Mouse (Mus musculus) splenic B cell, adult 2 months (primary cell): ENCODE measurements around the gene Golga2.
A peak's percentile ranks its signal among the peaks of the same experiment; 100 is the strongest.
"Not testable (repeated sequence)": the region's sequence is repeated elsewhere in the genome, so short reads cannot be mapped to it uniquely, and the experiment has no call there.

Experiments used
- DNase-seq: peaks from one replicate; pipeline ENCODE4 v3.0.0-alpha.2; 2011; ENCODE audit warnings: low read depth, low spot score
- H3K27me3 ChIP-seq: 2 replicates; pipeline ENCODE4 v1.6.1; 2012; ENCODE audit warnings: mild to moderate bottlenecking, low read length, moderate library complexity, mixed read lengths; ENCODE audit not compliant: control insufficient read depth, poor library complexity, insufficient read depth, severe bottlenecking
- H3K36me3 ChIP-seq: 2 replicates; pipeline ENCODE4 v1.6.1; 2012; ENCODE audit warnings: mild to moderate bottlenecking, low read length, moderate library complexity, mixed read lengths; ENCODE audit not compliant: control insufficient read depth, poor library complexity, insufficient read depth, severe bottlenecking

Gene Golga2

GRCm38 (mm10) chr2:32259657-32260417, 27.3 kb upstream of the Golga2 start, which contains the start of gene Uck1:
TSS of gene Uck1 (minus strand) at chr2:32260159.
- DNase-seq = peak; percentile 94
- Histone ChIP-seq H3K27me3 (no peaks in the 10 kb centered on the region), H3K36me3 (no peaks in the 10 kb centered on the region)

DNA sequence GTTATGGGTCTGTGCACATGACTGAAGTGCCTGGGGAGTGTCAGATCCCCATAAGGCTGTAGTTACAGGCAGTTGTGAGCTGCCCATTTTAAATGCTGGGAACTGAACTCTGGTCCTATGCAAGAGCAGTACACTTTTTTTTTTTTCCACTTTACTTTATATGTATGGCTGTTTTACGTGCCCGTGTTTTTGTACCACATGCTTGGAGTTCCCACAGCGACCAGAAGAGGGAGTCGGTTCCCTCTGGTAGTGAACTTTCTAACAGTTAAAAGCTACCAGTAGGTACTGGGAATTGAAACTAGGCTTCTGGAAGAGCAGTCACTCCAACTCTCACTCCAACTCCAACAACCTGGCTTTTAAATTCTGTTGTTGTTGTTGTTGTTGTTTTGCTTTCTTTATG, 26.5 kb upstream of the Golga2 start:
- H3K27me3 ChIP-seq = no peaks in the 10 kb centered on the region
- DNase-seq = peak; percentile 86
- no peaks in the 10 kb centered on the region for H3K36me3 ChIP-seq

GRCm38 (mm10) chr2:32275823-32276222, 11.4 kb upstream of the Golga2 start:
- H3K27me3 ChIP-seq = no peaks in the 10 kb centered on the region
- DNase-seq = no peak
- peaks cover 6% of the 10 kb centered on the region; the same call in 1 of the 2 replicates for H3K36me3 ChIP-seq

GRCm38 (mm10) chr2:32282289-32282688, 4.9 kb upstream of the Golga2 start:
- H3K36me3 ChIP-seq = peaks cover 6% of the 10 kb centered on the region; the same call in 1 of the 2 replicates
- no peak for DNase-seq

DNA sequence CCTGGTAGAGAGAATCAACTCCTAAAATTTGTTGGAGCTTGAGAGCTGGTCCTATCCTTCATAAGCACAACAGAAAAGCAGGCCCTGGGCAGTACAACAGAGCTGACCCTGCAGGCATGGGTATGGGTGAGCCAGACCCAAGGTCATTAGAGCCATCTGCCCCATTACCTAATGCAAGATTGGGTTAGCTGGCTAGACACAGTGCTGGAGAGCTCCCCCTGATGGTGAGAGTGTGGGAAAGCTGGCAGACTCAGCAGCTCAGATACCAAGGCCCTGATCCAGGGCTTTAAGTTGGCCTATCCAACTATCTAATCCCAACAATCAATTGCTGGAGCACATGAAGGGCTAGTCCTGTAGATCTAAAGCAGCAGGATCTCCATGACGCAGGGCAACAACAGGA, 4.5 kb upstream of the Golga2 start:
- peak; percentile 78 for DNase-seq
- Histone ChIP-seq H3K36me3 (peaks cover 6% of the 10 kb centered on the region; the same call in 1 of the 2 replicates), H3K27me3 (no peaks in the 10 kb centered on the region)

More at GRCm38 (mm10) chr2:32282289-32282688, 4.9 kb upstream of the Golga2 start:
- H3K27me3 ChIP-seq = no peaks in the 10 kb centered on the region

DNA sequence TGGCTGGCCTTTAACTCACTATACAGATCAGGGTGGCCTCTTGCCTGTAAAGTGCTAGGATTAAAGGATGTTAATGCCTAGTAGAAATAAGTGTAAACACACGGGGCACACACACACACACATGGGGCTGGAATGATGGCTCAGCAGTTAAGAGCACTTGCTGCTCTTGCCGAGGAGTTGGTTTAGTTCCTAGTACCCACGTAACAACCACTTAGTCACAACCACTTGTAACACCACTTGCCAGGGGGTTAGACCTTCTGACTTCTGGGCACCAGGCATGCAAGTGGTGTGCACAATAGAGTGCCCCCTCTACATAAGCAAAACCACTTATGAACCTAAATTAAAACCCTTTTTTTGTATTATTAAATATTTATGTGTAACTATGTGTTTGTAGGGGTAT, 3.2 kb upstream of the Golga2 start:
- no peak for DNase-seq

GRCm38 (mm10) chr2:32287923-32288367, 761 bp downstream of the Golga2 start, which contains the start of gene Swi5:
TSS of gene Swi5 (minus strand) at chr2:32288075.
- no peaks in the 10 kb centered on the region for H3K27me3 ChIP-seq
- DNase-seq = peak; percentile 100
- no peaks in the 10 kb centered on the region for H3K36me3 ChIP-seq

More for the DNA sequence above, 3.2 kb upstream of the Golga2 start:
- Histone ChIP-seq H3K36me3 (no peaks in the 10 kb centered on the region), H3K27me3 (no peaks in the 10 kb centered on the region)

DNA sequence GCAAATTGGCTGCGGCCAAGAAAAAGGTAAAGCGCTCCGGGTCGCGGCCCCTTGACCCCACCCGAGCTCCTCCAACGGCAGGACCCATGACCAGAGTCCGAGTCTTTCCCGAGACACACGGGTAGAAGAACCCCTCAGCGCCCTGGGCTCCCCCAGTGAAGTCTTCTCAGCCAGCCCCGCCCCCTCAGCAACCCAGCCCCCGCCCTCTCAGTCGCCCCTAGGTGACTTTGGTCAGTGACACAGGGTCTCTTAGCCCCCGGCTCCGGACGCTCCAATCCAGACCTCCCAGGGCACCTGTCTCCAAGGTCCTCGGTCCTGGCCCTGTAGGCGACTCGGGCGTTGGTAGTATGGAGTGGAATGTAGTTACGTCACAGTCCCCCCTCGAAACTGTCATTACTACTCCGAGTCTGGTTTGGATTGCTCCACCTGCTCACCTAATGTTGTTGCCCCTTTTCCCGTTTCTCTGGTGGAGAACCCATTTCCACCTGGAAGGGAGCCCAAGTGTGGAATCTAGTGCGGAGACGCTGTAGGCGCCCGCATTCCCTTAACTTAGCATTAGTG, 1.3 kb downstream of the Golga2 start:
- Histone ChIP-seq H3K27me3 (no peaks in the 10 kb centered on the region), H3K36me3 (no peaks in the 10 kb centered on the region)
- DNase-seq = no peak

DNA sequence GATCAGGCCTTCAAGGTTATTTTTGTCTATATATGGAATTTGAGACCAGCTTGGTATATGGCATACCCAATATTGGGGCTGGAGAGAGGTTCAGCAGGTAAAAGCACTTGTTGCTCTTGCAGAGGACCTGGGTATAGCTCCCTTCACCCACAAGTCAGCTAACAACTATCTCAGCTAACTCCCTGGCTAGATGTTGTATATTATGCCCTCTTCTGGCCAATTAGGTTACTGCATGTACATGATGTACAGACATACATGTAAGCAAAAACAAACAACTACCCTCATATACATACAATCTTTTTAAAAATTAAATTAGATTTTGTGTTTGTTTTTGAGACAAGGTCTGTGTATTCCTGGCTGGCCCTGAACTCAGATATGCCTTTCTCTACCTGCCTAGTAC, 2.4 kb downstream of the Golga2 start:
- Histone ChIP-seq H3K27me3 (no peaks in the 10 kb centered on the region), H3K36me3 (no peaks in the 10 kb centered on the region)
- peak; percentile 88 for DNase-seq

GRCm38 (mm10) chr2:32294348-32294747, 7.2 kb downstream of the Golga2 start:
- DNase-seq = no peak
- H3K36me3 ChIP-seq = peaks cover 11% of the 10 kb centered on the region; the same call in 1 of the 2 replicates
- H3K27me3 ChIP-seq = no peaks in the 10 kb centered on the region

DNA sequence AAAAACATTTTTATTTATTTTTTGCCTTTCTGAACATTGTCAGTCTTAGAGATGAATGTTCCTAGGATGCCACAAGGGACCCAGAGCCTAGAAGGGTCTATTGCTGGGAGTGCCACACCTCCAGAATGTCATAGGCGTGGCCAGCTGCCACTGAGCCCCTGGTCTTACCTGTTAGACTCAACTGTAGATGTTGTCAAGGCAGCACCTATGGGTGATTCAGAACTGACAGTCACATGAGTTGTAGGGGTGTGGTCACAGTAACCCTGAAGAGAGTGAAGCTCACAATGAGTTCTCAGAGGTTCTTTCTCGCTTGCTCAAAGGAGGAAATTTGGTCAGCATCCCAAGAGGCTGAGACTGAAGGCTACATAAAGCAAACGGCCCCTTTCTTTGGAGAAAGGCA, 8.1 kb downstream of the Golga2 start:
- H3K27me3 ChIP-seq = no peaks in the 10 kb centered on the region
- peaks cover 13% of the 10 kb centered on the region; the same call in 1 of the 2 replicates for H3K36me3 ChIP-seq
- no peak for DNase-seq

GRCm38 (mm10) chr2:32295842-32296241, 8.7 kb downstream of the Golga2 start:
- peaks cover 14% of the 10 kb centered on the region; the same call in 1 of the 2 replicates for H3K36me3 ChIP-seq
- H3K27me3 ChIP-seq, DNase-seq: not testable (repeated sequence)

GRCm38 (mm10) chr2:32299469-32299868, 12.3 kb downstream of the Golga2 start:
- H3K36me3 ChIP-seq = peaks cover 18% of the 10 kb centered on the region; the same call in 1 of the 2 replicates
- no peak for DNase-seq
- H3K27me3 ChIP-seq = no peaks in the 10 kb centered on the region

- Histone ChIP-seq H3K36me3 (peaks cover 15% of the 10 kb centered on the region), H3K27me3 (no peaks in the 10 kb centered on the region)
- no peak for DNase-seq
These were observed 15.8 kb downstream of the Golga2 start for GRCm38 (mm10) chr2:32302952-32303351.

DNA sequence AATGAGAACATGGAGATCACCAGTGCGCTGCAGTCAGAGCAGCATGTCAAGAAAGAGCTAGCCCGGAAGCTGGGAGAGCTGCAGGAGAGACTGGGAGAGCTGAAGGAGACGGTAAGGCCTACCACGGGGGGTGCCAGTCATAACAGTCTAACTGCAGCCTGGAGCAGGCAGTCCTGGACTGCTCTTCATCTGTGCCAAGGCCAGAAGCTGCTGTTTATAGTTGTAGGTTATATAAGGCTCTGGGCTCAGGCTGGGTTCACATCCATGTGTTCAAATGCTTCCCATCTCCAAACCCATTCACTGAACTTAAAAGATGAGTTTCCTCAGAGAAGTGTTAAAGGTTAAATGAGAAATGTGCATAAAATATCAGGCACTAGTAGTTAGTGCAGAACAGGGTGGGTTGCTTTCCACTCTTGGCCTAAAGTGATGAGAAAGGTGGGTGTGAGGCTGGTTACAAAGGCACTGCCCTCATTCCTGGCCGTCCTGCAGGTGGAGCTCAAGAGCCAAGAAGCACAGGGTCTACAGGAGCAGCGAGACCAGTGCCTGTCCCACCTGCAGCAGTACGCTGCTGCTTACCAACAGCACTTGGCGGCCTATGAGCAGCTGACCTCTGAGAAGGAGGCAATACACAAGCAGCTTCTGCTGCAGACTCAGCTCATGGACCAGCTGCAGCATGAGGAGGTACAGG, 17.1 kb downstream of the Golga2 start:
- H3K36me3 ChIP-seq = peaks cover 9% of the 10 kb centered on the region
- H3K27me3 ChIP-seq = no peaks in the 10 kb centered on the region
- peak; percentile 60 for DNase-seq
